Mouse (Mus musculus) thymus, adult 18-20 months (tissue): ENCODE data around the gene Piwil4.

Source experiments
- DNase-seq, 2 experiments: peaks; one replicate each; pipeline ENCODE4 v3.0.0; 2022; ENCODE audit warnings: mixed read lengths in 2 of 2

The Piwil4 gene

DNA sequence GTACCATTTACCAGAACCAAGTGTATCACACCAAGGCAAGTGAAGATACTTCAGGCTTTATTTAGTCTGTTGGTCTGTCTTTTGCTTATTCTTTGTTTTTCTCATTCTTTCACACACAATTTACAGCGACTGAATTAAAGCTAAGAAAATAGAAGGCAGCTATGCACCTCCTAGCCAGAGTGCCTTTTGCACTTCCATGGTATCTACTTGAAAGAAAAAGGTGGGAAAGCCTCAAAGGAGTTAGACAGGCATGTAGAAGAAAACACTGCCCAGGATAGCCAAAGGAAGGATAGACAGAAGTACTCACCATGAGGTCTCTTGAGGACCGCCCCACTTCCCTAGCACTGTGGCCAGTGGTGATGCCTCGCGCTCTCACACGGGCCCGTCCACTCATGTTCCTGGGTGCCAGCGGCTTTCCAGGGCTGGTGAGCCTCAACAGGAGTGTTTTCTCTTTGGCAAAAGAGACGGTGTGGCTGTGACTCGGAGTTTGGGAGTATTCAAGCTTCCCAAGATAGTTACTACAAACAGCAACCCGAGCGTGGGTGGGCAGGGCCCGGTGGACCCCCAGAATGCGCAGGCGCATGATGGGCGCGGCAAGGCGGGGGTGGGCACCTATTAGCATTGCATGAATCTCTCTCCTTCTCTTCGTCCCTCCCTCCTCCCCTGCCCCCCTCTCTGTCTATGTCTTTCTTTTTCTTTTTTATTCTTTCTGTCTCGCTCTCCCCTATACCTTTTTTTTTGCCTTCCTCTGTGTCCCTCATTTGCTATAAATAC is at the start of gene Piwil4:
Gene Piwil4, minus strand, starts transcription at position 583 of the 774 bp plus-strand sequence.
- DNase-seq: no peak

DNA sequence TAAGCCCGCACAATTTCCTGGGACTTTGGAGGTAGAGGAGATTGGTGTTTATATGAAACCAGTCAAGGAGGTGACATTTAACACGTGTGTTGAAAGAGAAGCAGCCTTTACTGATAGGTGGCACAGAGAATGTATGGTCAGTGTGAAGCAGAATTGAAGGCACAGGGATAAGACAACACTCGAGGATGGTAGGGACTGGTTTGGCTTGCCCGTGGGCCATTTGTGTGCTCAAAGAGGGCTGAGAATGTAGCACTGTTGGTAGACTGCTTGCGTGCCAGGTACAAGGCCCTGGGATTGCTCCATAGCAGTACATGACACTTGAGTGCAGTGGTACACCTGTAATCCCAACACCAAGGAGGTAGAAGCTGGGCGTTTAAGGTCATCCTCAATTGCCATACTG is 46.8 kb upstream of the Piwil4 start:
- no peak for DNase-seq

DNA sequence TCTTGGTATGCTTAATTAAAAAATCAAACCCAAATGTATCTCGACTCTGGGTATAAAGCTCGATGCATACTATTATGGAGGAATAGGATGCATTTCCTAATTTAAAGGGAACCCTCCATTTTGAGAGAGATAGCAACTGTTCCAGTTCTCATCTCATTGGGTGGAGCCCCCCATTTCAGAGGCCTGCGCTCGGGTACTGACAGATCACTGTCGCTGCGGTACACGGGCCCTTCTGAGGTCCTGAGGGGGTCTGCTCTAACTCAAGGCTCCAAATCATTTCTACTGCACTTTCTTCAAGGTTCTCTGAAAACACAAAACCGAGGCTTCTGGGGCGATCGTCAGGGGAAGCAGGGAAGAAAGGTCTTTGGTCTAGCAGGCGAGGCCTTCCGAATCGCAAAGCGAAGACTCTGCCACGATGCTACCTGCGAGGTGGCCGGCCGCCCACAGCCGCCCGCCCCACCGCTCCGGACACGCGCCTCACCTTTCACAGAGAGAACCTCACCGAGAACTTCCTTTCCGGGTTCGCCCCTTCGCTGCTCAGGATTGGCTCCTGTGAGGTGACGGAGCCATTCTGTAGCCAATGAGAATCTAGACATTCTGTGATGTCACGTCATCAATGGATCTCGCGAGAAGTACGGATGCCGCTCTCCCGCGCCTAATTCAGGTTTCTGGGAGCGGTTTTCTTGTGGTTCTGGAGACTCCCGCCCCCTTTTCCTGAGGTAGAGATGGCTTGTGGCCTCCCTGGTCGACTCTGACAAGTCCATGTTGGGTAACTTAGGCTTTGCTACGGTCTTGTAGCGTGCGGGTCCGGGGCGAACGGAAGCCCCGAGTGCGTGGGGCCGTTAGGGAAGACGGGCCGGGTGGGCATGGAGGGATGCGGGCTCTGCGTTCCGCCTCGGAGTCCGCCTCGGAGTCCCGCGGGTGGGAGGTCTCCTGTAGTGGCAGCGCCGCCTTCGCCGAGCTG is 43.8 kb upstream of the Piwil4 start, which contains the start of the genes Mre11a and Ankrd49:
Gene Mre11a, plus strand, starts transcription at position 616 of the 964 bp plus-strand sequence.
Gene Ankrd49, minus strand, starts transcription at position 818 of the 964 bp plus-strand sequence.
- peak; percentile 79 to 89 for DNase-seq

DNA sequence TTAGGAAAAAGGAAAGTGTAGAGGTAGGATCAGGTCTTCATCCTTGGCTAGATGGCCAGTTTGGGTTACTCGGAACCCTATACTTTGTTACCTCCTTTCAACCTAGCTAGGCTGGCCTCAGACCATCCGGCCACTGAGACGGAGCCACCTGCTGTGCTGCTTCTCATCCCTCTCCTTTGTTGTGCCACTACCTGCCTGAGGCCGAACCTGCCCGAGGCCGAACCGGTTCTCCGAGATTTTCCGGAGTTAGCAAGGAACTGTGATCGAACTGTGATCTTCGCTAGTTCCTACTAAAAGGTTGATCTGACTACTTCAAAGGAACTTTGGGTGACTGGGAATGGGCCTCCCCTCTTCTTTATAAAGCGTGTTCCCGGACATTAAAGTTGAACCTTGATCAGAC is 37.8 kb upstream of the Piwil4 start:
- DNase-seq: no peak

DNA sequence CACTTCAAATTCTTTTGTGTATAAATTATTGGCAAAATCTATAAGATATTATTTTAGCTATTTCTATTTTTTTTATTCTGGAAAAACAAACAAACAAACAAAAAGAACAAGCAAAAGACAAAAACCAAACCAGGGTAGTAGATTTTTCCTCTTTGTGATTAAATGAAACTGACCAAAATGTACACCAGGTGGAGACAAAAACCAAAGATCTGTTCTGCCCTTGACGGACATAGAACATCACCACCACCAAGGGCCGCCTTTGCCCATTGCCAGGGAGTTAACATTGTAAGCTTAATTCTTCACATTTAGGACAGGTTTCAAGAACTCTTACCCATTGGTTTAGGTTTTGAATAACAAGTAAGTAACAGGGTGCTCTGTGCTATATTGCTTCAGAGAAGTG is 33.3 kb upstream of the Piwil4 start:
- no peak for DNase-seq

DNA sequence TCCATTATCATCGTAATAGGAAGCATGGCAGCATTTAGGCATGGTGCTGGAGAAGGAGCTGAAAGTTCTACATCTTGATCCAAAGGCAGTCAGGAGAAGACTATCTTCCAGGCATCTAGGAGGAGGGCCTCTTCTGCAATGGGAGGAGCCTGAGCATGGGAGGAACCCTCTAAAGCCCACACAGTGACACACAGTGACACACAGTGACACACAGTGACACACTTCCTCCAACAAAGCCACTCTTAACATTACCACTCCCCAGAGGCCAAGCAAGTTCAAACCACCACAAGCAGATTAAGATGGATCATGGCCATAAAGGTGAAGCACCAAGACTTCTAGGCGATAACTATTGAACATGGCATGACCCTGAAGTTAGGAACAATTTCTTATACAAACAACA is 31.5 kb upstream of the Piwil4 start:
- no peak for DNase-seq

DNA sequence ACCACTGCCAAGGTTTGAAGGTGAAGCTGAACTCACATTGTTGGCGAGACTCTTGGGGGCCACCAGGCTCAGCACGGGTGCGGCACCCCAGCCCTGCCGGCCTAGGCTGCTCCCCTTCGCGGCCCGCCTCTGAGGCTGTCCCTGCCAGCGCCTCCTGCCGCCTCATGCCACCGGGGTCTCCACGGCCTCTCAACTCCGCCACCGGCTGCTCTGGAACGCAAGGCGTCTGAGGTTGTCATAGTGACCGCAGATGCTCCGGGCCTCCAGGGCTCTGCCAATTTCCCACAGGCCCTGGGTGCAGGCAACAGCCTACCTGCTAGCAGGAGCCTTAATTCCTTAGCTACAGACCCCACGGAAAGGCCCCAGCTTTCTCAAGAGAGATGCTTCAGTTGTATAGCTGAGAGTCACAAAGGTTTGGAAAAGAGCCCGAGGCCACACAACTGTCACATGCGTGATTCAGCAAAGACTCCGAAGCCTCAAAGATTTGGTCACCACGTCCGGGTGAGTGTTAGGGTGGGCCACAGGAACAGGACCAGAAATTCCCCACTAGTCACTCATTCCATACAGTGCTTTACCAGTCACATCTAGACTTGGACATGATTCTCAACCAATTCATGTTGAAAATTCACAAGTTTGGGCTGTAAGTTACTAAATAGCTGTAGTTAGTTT is 30.4 kb upstream of the Piwil4 start, which contains the start of gene 1700012B09Rik:
Gene 1700012B09Rik, minus strand, starts transcription at position 228 of the 669 bp plus-strand sequence.
- no peak for DNase-seq

DNA sequence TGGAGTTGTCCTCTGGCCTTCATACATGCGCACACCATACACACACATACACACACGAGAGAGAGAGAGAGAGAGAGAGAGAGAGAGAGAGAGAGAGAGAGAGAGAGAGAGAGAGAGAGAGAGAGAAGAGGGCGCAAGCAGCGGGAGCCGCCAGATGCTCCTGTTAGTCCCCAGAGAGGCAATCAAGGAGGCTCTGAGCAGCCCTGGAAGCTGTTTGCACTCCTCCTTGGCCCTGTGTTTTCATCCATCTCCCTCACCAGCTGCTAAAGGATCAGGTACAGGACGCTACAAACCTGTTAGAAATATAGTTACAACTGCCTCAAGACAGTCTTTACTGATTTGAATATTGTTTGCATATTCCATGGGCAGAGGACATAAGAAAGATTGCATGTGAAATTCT is 29.3 kb upstream of the Piwil4 start:
- DNase-seq: no peak

DNA sequence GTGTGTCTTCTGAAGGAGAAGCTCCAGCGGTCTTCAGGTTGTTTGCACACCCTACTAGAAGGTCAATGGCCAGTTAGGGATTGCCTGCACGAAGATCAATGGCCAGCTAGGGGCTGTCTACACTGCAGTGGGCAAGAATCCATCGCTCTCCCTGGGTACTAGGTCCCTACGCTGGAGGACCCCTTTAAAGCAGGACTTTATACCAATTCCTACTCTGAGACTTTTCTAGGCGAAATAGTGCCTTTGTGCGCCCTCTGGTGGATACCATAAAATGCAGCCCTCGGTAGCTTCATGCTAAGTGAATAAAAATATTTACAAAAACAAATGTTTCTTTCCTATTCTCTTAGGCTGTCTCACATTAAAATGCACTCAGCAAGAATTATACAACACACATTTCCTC is 24.2 kb upstream of the Piwil4 start:
- DNase-seq: peak in 1 of 2 experiments; percentile 7

DNA sequence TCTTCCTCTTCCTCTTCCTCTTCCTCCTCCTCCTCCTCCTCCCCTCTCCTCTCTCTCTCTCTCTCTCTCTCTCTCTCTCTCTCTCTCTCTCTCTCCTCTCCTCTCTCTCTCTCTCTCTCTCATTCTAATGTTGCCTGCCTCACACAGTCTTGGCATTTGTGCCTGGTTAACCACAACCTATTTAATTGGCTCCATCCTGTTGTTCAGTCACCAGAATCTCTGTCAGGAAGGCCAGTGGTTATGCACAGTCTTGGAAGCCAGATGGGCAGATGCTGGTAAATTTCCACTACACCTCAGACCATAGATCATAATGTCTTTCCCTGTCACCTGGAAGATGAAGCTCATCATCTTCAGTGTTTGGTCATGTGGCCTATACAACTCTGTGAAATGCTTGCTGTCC is 18.7 kb upstream of the Piwil4 start:
- DNase-seq: no peak

DNA sequence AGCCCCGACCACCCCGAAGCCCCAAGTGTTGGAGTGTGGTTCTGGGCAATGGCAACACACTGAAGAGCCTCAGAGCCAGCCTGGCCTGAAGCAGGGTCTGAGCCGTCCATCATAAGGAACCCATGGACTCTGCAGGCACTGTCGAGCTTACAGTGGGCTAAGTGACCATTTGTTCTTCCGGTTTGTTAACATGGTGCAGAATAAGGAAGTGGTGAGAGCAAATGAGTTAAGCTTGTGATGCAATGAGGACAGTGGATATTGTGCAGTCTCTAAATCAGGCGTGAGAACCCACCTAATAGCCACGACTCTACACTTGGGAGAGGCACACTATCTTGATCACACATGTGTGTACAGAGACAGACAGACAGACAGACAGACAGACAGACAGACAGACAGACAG is 18.1 kb upstream of the Piwil4 start:
- DNase-seq: no peak

DNA sequence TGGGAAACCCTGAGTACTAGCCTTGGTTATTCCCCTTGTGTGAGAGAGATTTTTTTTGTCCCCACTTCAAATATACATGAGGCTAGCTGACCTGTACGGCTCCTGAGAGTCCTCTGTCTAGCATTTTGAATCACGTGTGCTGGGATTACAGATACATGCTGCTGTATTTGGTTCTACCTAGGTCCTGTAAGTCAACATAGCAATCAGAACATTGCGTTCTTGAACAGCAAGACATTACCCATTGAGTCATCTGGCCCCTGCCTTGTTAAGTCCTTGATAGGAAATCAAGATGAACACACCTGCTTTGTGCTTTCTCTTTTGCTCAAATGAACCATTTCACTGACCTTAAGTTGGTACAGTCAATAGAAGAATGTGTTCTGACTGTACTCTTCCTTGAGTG is 13.9 kb upstream of the Piwil4 start:
- DNase-seq: no peak

DNA sequence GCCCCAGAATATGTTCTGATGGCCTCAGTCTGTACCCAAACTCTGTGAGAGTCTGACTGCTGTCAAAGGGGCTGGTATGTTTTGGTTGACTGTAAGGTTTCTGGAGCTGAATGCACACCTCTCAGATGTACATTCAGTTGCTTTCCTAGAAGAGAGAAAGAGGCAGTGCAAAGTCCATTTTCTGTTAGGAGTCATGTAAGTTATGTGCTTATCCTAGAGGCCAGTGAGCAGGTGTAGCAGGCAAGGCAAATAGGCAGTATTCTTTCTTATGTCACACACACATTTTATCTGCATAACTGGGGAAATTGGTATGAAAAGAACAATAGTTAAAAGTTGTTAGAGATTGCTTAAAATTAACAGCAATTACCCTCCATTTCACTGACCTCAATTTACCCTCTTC is 13.4 kb upstream of the Piwil4 start:
- DNase-seq: no peak

DNA sequence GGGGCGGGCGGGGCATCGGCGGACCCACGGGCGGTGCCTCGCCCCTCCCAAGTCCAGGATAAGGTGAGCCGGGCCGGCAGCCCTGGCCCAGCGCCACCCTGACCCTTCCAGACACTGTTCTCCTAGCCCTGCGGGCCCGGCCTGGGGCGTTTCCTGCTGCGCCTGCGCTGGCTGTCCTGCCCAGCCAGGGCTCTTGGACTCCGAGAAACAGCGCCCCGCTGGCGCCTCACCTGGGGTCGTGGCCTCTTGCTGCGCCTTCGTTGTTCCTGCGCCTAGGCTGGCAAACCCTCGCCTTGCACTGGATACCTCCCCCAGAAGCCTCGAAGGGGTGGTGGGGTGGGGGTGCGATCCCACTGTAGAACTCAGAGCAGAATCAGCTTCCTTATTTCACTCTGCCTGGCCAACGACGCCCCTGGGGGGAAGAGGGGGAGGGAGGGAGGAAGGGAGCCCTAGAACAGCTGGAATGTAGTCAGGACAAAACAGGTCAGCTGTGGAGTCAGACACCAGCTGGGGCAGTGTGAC is 11.5 kb upstream of the Piwil4 start, which contains the start of gene Fut4:
Gene Fut4, minus strand, starts transcription at position 393 of the 522 bp plus-strand sequence.
- DNase-seq: peak; percentile 26 to 28

DNA sequence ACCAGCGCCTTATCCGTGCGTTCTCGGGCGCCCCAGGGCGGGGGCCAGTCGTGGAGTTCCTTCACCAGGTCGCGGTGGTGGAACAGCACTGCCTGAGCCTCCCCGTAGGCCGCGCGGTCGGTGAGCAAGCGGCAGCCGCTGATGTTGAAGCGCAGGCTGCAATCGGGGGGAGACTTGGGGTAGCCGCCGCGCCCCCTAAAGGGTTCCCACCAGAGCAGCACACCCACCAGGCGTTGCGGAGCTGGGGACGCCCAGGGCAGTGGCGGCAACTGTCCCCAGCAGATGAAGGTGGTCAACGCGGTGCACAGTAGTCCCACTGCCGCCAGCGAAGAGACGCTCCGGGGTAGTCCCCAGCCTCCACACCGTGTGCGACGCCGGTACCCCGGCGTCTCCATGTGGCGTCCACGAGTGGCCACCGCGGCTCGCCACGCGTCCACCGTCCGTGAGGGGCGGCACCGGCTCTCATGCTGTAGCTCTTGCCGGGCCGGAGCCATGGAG is 11.0 kb upstream of the Piwil4 start:
- peak; percentile 11 to 14 for DNase-seq

DNA sequence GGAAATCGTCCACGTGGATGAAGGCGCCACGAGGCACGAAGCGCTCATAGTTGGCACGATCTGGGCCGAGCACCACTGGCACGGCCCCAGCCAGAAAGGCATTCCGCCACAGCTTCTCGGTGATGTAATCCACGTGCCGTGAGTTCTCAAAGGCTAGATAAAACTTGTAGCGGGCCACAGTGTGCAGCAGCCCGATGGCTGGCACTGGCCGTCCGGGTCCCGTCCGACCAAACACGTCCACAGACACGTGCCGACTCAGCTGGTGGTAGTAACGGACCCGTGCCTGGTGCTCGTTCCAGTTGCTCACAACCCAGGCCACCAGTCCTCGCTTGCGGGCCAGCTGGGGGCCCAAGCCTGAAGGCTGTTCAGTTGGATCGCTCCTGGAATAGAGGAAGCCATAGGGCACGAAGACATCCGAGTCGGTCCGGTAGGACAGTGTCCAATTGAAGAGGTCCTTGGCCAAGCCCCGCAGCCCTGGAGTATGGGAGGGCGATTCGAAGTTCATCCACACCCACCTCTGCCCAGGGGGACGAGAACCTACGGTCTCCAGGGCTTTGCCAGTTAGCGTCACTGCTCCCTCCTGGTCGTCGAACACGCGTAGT is 10.5 kb upstream of the Piwil4 start:
- no peak for DNase-seq

DNA sequence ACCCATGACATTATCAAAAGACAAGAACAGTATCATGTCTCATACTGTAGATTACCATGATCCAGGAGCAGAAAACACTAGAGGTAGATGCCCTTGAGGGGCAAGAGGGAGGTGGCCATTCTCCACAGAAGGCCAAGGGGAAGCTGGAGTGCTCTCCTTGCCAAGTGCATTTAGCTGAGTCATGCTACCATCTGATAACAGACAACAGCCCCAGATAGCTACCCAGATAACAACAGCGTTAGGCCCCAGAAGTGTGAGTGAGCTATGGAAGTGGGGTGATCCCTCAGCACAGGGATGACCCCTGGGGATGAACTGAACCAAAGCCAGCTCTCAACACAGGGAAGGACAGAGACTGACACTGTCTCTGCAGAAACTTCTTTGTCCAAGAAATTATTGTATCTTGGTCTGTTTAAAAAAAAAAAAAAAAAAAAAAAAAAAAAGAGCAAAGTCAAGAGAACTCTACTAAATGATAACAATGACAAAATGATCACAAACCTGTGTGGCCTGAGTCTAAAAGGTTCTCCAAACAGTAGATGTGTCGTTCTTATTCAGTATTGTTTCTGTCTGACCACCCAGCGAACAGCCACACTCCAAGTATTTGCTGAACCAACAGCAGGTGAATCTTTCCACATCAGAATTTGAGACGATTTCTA is 909 bp downstream of the Piwil4 start:
- no peak for DNase-seq

DNA sequence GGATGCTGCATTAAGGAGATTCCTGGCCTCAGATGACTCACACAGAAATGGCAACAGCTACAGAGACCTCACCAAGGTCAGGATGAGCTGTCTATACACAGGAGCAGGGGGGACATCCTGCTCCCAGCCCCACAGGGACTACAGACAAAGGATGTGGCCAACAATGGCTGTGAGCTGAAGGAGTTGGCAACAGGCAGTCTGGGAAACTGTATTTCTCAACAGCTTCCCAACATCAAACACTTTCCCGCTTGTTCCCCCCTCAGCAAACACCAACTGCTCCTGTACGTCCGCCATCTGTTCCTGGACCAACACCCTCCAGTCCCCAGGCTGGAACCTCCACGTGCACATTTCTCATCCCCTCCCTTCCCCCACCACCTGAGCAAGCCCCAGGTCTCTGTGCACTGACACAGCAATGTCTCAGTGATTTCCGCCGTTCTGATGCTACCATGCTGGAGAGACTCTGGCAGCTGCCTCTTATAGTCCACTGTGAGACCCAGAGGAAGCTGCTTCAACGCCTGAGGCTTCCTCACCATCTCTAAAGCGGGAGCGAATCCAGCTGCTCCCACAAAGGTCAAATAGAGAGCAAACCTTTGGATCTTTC is 9.5 kb downstream of the Piwil4 start:
- DNase-seq: peak in 1 of 2 experiments; percentile 16

DNA sequence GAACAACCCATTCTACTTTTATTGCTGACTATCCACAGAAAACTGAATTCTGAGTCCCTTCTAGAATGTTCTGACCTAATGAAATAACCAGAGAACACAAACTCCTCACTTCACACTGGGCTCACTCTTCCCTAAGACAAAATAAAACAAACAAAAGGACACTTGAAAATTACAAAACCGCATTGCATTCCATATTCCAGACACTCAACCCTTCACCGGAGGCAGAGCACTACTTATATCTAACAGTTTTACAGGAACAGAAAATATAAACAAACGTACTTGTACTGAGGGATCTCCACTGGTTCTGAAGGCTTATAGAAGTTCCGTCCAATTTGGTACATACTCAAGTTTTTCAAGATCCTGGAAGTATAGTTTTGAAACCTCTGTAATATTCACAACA is 12.2 kb downstream of the Piwil4 start:
- no peak for DNase-seq

DNA sequence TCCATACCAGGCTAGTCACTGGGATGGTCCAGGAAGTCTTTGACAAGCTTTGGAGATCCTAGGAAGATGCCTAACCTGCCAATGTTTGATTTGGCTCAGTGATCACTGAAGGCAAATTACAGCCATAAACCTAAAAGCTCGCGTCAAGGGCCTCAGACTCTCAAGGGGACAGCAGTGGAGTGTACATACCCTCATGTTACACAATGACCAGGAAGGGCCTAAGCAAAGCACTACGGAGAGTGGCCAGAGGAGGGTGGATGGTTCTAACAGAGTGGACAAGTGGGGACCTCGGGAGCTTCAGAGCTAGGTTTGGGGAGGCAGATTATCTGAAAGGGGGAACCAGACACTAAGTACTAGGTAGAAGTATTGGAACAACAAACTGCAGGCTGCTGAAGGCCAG is 13.9 kb downstream of the Piwil4 start:
- DNase-seq: no peak

DNA sequence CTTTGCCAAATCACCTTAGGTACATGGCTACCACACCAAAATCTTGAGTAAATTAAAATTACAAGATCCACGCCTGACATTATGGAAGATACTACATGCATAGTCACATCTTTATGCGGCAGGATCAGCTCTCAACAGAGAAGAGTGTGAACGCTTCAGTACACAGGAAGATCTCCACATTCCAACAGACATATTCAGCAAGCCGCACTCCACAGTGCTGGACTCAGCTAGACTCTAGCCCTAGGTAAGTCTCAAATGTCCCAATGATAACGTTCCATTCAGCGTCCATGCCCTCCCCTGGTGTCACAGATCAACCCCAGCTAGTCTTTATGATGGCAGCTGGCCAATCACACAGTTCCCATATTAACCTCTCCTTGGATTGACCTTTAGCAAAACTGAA is 14.5 kb downstream of the Piwil4 start:
- no peak for DNase-seq
